Mouse (Mus musculus) hindbrain, embryonic 12.5 days (tissue): ENCODE measurements around the gene Galnt10. TPM values are rescaled to one million over a fixed set of nuclear protein-coding genes. Genes with fewer than 3 reads are reported as not detected.

Source experiments
- ATAC-seq: fragments of 200-750 bp; cut with Nextera tagmentation; 2 replicates; pipeline ENCODE4 v1.8.0; 2017; ENCODE audit warnings: moderate TSS enrichment; ENCODE audit not compliant: low FRiP score
- H3K27ac ChIP-seq: fragments of 300-500 bp; sonication (generic); 2 replicates; pipeline ENCODE4 v1.5.1; 2016; ENCODE audit warnings: mild to moderate bottlenecking
- H3K27me3 ChIP-seq: fragments of 300-500 bp; sonication (generic); 2 replicates; pipeline ENCODE4 v1.6.1; 2016; ENCODE audit warnings: mild to moderate bottlenecking
- H3K36me3 ChIP-seq: fragments of 300-500 bp; sonication (generic); 2 replicates; pipeline ENCODE4 v1.6.1; 2016; ENCODE audit warnings: mild to moderate bottlenecking
- H3K4me1 ChIP-seq: fragments of 300-500 bp; sonication (generic); 2 replicates; pipeline ENCODE4 v1.6.1; 2016
- H3K4me2 ChIP-seq: fragments of 300-500 bp; sonication (generic); replicated peaks from 2 replicates; pipeline ENCODE4 v1.6.1; 2016; ENCODE audit warnings: mild to moderate bottlenecking
- H3K4me3 ChIP-seq: fragments of 300-500 bp; sonication (generic); 2 replicates; pipeline ENCODE4 v1.5.1; 2016; ENCODE audit warnings: mild to moderate bottlenecking
- H3K9ac ChIP-seq: fragments of 300-500 bp; sonication (generic); 2 replicates; pipeline ENCODE4 v1.6.1; 2016; ENCODE audit warnings: mild to moderate bottlenecking, moderate library complexity
- H3K9me3 ChIP-seq: fragments of 300-500 bp; sonication (generic); replicated peaks from 2 replicates; pipeline ENCODE4 v1.6.1; 2016; ENCODE audit warnings: mild to moderate bottlenecking
- WGBS: fragments of 180-500 bp; shearing (Covaris S2); methylation state at CpG from one replicate; pipeline ENCODE4 v1.1.7; 2016; 5-methylcytosine and 5-hydroxymethylcytosine counted together
- polyA plus RNA-seq: library from polyadenylated mRNA; unstranded; fragments of >200 nt; fragmentation: Nextera tagmentation; extraction: Ambion mirVana; gene quantifications from 2 replicates; pipeline ENCODE4 v1.2.1, GENCODE M21; 2016

The Galnt10 gene
- polyA plus RNA-seq, 1 experiment from 2014 or later, result 31.4 TPM

DNA sequence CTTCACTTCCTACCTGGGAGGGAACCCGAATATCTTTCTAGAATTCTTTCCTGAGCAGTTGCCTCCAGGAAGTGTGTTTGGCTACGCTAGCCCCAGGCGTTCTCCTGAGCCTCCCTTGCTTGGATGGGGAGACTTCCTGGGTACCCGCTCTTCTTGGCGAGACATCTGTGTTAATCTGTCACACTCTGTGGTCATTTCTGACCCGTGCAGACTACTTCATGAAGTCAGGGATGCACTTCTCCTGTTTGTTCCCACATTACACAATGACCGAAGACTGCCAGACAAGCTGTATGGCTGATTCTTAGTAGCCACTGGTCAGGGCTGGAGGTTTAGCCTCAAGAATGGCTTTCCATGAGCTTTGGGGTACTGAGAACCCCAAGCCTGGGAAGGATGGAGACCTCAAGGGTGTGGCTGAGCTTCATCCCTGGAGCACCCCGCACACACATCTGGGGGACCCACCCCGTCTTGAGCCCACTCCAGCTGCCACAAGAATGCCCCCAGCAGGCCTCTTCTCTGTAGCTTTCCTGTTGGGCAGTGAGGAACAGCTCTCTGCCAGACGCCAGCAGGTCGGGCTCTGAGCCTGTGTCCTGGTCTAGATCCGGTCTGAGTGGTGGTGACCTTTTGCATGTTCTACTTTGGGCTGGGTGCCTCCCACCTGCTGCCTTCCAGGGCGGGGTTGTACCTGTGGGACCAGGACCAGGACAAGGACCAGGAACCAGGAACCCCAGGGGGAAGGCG lies 7.8 kb downstream of the Galnt10 start:
- H3K9ac ChIP-seq, result no peak overlapping the region
- no peak overlapping the region for H3K4me2 ChIP-seq
- WGBS, result 89% methylated on average over 14 of the region's 14 CpGs
- H3K36me3 ChIP-seq, result no peaks in the 10 kb centered on the region
- H3K4me1 ChIP-seq, result peaks cover 59% of the 10 kb centered on the region
- no peaks in the 10 kb centered on the region for H3K9me3 ChIP-seq
- ATAC-seq, result no peak
- no peak overlapping the region for H3K27ac ChIP-seq
- H3K27me3 ChIP-seq, result peaks cover 7% of the 10 kb centered on the region; the same call in 1 of the 2 replicates
- no peak overlapping the region for H3K4me3 ChIP-seq

DNA sequence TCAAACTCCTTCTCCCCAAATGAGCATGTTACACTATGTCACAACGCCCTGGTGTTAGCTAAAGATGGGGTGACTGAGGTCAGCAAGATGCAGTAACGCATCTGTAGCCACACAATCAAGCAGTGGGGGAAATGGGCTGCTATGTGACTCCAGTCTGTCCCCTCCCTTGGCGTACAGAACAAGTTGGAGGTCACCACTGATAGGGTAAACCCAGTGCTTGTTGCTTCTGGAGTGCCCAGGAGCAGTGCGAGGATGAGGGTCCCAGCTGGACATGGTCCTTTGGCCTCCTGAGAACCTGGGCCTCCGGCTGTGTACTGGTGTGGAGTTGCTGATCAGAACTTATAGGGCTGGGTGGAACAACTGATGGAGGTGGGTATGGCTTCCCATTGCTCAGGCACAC lies 8.6 kb downstream of the Galnt10 start:
- no peak overlapping the region for H3K27ac ChIP-seq
- H3K36me3 ChIP-seq, result no peaks in the 10 kb centered on the region
- no peak for ATAC-seq
- H3K4me2 ChIP-seq, result no peak overlapping the region
- peaks cover 7% of the 10 kb centered on the region; the same call in 1 of the 2 replicates for H3K27me3 ChIP-seq
- H3K4me1 ChIP-seq, result peaks cover 59% of the 10 kb centered on the region
- no peak overlapping the region for H3K4me3 ChIP-seq
- no peaks in the 10 kb centered on the region for H3K9me3 ChIP-seq
- 76% methylated on average over 5 of the region's 5 CpGs for WGBS
- no peak overlapping the region for H3K9ac ChIP-seq

DNA sequence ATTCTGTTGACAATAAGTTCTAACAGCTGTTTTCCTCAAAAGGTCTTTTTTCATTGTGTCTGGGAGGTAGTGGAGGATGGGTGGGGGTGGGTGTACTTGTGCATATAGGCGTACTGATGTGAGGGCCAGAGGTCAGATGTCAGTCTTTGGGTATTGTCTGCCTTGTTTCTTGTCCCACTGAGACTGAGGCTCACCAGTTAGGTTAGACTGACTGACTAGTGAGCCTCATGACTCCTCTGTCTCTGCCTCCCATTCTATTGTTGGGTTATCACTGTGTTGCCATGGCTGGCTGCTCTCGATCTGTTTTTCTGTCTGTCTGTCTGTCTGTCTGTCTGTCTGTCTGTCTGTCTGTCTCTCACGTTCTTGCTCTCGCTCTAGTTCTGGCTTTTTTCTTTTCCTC lies 9.1 kb downstream of the Galnt10 start:
- Histone ChIP-seq H3K27ac (no peak overlapping the region), H3K4me3 (no peak overlapping the region)

DNA sequence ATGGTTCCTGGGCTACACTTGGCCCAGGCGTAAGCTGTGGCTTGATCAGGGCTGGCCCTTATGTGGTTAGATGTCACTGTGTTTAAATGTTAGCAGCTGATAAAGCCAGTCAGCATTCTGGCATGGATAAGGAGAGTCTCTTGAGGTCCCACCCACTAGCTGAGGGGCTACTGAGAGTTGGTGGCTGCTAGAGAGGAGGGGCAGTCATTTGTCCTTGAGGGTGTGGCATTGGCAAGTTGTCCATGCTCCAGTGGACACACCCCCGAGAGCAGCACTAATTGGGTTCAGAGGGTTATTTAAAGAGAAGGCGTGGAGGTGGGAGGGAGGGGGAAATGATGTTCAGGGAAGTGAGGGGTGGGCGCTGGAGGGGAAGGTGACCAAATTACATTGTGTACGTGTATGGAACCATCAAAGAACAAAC lies 9.7 kb downstream of the Galnt10 start:
- Histone ChIP-seq H3K9ac (no peak overlapping the region), H3K4me1 (peaks cover 53% of the 10 kb centered on the region), H3K4me3 (no peak overlapping the region), H3K36me3 (no peaks in the 10 kb centered on the region), H3K9me3 (no peaks in the 10 kb centered on the region), H3K27me3 (peaks cover 7% of the 10 kb centered on the region; the same call in 1 of the 2 replicates), H3K4me2 (no peak overlapping the region), H3K27ac (no peak overlapping the region)
- ATAC-seq, result no peak
- 38% methylated on average over 5 of the region's 5 CpGs for WGBS

More for the DNA sequence above, 9.1 kb downstream of the Galnt10 start:
- Histone ChIP-seq H3K4me2 (no peak overlapping the region), H3K9me3 (no peaks in the 10 kb centered on the region), H3K36me3 (no peaks in the 10 kb centered on the region), H3K4me1 (peaks cover 56% of the 10 kb centered on the region), H3K27me3 (peaks cover 7% of the 10 kb centered on the region; the same call in 1 of the 2 replicates), H3K9ac (no peak overlapping the region)
- no peak for ATAC-seq
- WGBS, result 18% methylated on average over 4 of the region's 4 CpGs

DNA sequence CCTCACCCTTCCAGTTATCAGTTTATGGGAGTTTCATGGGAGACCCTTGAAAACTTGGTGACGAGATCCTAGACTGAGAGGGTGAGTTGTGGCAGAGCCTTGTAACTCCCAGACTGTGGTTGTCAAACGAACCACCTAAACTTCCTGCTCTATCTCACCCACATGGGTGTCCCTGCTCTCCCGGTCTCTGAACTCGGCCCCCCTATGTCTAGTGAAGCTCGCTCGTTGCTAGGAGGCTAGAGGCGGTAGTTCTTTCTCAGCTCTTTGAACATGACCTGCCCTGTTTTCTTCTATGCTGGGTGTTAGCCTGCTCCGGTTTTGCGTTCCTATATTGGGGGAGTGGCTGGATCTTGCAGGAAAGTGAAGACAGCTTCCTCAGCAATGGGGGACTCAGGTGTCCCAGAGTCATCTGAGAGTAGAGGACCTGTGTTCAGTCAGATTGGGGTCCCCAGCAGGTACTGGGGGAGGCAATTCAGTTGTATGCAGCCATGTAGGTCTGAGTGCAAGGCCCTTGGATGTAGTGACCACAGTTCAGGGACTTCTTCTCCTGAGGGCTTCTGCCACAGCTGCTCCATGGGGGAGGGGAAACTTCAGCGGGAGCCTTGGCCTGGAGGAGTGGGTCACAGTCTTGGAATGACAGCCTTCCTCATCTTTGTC lies 10.6 kb downstream of the Galnt10 start:
- peaks cover 53% of the 10 kb centered on the region for H3K4me1 ChIP-seq
- H3K4me3 ChIP-seq, result no peak overlapping the region

DNA sequence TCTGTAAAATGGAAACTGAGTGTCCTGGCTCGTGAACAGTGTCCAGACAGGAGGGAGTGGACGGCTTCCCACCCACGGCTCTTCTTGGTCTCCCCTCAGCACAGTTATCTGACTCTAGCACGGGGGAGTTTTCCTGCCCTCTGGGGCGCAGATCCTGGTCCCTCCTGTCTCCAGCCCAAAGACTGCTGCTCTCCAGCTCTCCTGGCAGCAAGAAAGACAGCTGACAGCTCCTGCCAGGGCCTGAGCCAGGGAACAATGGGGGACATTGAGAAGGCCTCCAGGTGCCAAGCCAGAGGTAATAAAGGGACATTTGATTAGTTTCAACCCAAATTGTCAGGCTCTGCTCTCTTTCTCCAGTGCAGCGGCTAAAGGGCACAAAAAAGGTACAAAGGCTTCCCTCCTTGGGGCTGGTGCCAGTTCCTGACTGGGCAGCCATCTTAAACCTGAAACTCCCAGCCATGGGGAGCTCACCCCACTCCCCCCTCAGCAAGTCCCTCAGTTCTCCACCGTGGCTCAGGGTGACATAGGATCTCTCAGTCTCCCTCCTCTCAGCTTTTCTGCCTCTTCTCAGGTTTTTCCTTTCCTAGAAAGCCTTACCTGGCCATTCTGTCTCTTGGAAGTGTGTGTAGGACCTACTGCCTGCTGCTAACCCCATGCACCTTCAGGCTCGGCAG lies 11.5 kb downstream of the Galnt10 start:
- Histone ChIP-seq H3K36me3 (no peaks in the 10 kb centered on the region), H3K9me3 (no peaks in the 10 kb centered on the region), H3K4me2 (no peak overlapping the region), H3K27ac (peak overlapping the region; percentile 31), H3K4me3 (no peak overlapping the region), H3K27me3 (peaks cover 7% of the 10 kb centered on the region; the same call in 1 of the 2 replicates), H3K9ac (no peak overlapping the region), H3K4me1 (peaks cover 46% of the 10 kb centered on the region)
- 47% methylated on average over 8 of the region's 8 CpGs for WGBS
- no peak for ATAC-seq

More for the DNA sequence above, 10.6 kb downstream of the Galnt10 start:
- Histone ChIP-seq H3K27me3 (peaks cover 7% of the 10 kb centered on the region; the same call in 1 of the 2 replicates), H3K4me2 (0 out of 2 replicates have a peak overlapping the region, but pooled peaks have one; percentile 6), H3K9me3 (no peaks in the 10 kb centered on the region), H3K36me3 (no peaks in the 10 kb centered on the region), H3K9ac (no peak overlapping the region), H3K27ac (no peak overlapping the region)
- ATAC-seq, result no peak
- 44% methylated on average over 10 of the region's 10 CpGs for WGBS

DNA sequence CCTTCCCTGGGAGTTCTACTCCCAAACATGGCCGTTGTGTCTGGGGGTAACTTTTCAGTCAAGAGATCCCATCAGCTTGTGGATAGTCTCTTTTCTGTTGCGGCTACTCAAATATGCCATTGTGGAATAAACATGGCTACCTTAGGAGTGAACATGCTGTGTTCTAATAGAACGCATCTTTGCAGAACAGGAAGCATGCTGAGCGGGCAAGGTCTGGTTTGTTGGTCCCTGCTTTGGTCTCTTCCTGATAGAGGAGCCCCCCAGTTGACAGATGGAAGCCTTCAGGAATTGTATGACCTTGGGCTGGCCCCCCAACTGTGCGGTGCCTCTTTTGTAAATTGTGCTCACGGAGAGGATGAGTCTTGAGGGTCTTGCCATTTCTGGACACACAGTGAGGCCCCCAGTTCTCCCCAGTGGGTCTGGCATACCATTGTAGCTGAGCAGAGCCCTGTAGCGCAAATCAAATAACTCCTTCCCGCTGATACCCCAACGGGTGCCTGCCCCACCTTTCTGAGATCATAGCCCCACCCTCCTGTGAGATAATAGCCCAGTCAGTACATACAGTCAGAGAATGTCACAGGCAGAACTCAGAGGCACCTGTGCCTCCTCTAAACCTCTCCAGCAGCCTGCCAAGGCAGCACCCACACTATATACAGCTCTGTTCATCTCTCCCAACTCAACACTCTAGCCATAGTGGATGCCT lies 12.3 kb downstream of the Galnt10 start:
- Histone ChIP-seq H3K9me3 (no peaks in the 10 kb centered on the region), H3K27me3 (peaks cover 7% of the 10 kb centered on the region; the same call in 1 of the 2 replicates), H3K4me1 (peaks cover 41% of the 10 kb centered on the region), H3K9ac (no peak overlapping the region), H3K27ac (no peak overlapping the region), H3K4me3 (no peak overlapping the region), H3K4me2 (no peak overlapping the region), H3K36me3 (no peaks in the 10 kb centered on the region)
- 82% methylated on average over 9 of the region's 9 CpGs for WGBS
- ATAC-seq, result no peak

DNA sequence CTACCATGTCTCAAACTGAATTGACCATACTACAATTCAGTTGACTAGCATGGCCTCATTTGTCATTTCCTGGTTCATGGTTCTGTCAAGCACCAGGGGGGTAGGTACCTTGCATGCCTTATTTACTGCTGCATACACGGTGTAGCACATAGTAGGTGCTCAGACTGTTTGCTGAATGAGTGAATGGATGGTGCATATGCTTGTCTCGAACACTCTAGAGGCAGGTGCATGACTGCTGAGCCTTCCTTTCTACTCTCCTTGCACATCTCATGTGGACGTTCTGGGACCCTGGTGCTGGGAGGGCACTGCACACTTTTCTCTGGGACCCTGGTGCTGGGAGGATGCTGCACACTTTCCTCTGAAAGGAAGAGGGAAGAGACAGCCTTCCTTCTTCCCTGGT lies 13.0 kb downstream of the Galnt10 start:
- Histone ChIP-seq H3K9ac (no peak overlapping the region), H3K4me2 (no peak overlapping the region), H3K36me3 (no peaks in the 10 kb centered on the region), H3K4me1 (peaks cover 41% of the 10 kb centered on the region), H3K9me3 (no peaks in the 10 kb centered on the region), H3K4me3 (no peak overlapping the region), H3K27me3 (peaks cover 4% of the 10 kb centered on the region; the same call in 1 of the 2 replicates), H3K27ac (no peak overlapping the region)
- 89% methylated on average over 3 of the region's 3 CpGs for WGBS
- ATAC-seq, result no peak

DNA sequence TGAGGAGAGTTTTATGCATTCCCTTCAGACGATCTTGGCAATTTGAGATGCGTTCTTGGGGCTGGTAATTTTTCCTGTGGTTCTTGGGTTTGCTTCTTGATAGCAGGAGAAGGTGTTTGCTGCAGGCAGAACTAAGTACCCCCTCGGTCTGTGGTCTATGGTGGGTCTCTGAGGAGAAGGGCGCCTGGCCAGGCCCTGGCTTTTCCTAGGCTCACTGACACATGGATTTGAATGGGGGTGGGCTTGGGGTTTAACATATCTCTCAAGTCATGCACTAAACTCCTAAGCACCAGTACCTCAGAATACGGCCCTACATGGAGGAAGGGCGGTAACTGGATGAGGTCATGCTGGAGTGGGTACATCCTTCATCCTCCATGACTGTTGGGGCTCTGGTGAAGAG lies 13.5 kb downstream of the Galnt10 start:
- H3K27ac ChIP-seq, result no peak overlapping the region
- ATAC-seq, result no peak
- H3K36me3 ChIP-seq, result no peaks in the 10 kb centered on the region
- WGBS, result 89% methylated on average over 6 of the region's 6 CpGs
- no peak overlapping the region for H3K4me2 ChIP-seq
- peaks cover 41% of the 10 kb centered on the region for H3K4me1 ChIP-seq
- H3K9ac ChIP-seq, result no peak overlapping the region
- H3K4me3 ChIP-seq, result no peak overlapping the region
- no peaks in the 10 kb centered on the region for H3K9me3 ChIP-seq
- no peaks in the 10 kb centered on the region; the same call in 1 of the 2 replicates for H3K27me3 ChIP-seq

DNA sequence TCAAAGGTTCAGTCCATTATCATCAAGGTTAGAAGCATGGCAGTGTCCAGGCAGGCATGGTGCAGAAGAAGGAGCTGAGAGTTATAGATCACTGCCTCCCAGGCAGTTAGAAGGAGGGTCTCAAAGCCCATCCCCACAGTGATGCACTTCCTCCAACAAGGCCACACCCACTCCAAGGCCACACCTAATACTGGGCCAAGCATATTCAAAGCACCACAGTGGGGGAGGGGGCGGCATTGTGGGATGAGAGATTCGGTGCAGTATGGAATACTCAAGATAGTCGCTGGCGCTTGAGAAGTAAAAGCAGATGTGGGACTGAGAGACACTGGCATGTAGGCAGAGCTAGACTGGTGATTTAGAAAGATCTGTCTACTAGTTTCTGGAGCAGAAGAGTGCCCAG lies 14.9 kb downstream of the Galnt10 start:
- Histone ChIP-seq H3K4me1 (peaks cover 32% of the 10 kb centered on the region), H3K36me3 (no peaks in the 10 kb centered on the region), H3K4me2 (no peak overlapping the region), H3K27me3 (no peaks in the 10 kb centered on the region; the same call in 1 of the 2 replicates), H3K27ac (no peak overlapping the region), H3K4me3 (no peak overlapping the region), H3K9me3 (no peaks in the 10 kb centered on the region), H3K9ac (no peak overlapping the region)
- no peak for ATAC-seq
- WGBS, result 93% methylated on average over 4 of the region's 4 CpGs

DNA sequence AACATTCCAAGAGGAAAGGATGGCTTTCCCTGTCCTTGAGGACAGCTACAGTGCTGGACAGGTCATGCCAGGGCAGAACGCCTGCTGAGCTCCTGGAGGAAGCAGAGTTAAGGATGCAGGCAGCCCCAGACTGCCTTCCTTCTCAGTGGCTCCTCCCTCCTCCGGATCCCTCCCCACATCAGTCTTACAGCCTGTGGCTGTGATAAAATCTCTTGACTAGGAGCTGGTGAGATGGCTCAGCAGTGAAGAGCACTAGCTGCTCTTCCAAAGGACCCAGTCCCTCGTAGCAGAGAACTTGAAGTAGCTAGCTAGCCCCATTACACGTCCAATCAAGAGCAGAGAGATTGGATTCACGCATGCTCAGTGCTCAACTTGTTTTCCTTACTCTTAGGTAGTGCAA lies 15.6 kb downstream of the Galnt10 start:
- ATAC-seq, result no peak
- Histone ChIP-seq H3K27me3 (no peaks in the 10 kb centered on the region; the same call in 1 of the 2 replicates), H3K27ac (no peak overlapping the region), H3K36me3 (no peaks in the 10 kb centered on the region), H3K4me2 (no peak overlapping the region), H3K9me3 (no peaks in the 10 kb centered on the region), H3K4me3 (no peak overlapping the region), H3K4me1 (peaks cover 26% of the 10 kb centered on the region), H3K9ac (no peak overlapping the region)
- WGBS, result 71% methylated on average over 5 of the region's 5 CpGs
